Mouse (Mus musculus): ENCODE data around the gene Fam228a. TPM values are rescaled to one million over a fixed set of nuclear protein-coding genes. Genes with fewer than 3 reads are reported as not detected.
"Not testable (repeated sequence)": the region's sequence is repeated elsewhere in the genome, so short reads cannot be mapped to it uniquely, and the experiment has no call there.

Gene Fam228a
- 1 to 10 TPM; 1.7 to 1.9 TPM for total RNA-seq (2021)
- long read RNA-seq, experiment 1, partial matches to known transcripts, result 0 of 1 reads
- long read RNA-seq, experiment 1, other reads (novel, unspliced or antisense), result 1 of 1 reads
- long read RNA-seq, experiment 2, result 0 reads

- DNase-seq (ENCODE audit: low spot score in 2 of 2), result no peak
Measured at GRCm38 (mm10) chr12:4738031-4738576, at the start of gene Fam228a. Gene Fam228a (minus strand): TSS chr12:4738430.

- no peak for DNase-seq (ENCODE audit: low spot score in 2 of 2)
Measured at GRCm38 (mm10) chr12:4784466-4784865, 46.2 kb upstream of the Fam228a start.

GRCm38 (mm10) chr12:4783598-4783997 lies 45.4 kb upstream of the Fam228a start:
- DNase-seq (ENCODE audit: low spot score in 2 of 2), result no peak

GRCm38 (mm10) chr12:4781725-4782404 lies 43.6 kb upstream of the Fam228a start:
- DNase-seq (ENCODE audit: low spot score in 2 of 2), result not testable (repeated sequence)

- DNase-seq (ENCODE audit: low spot score in 2 of 2), result no peak
Measured at GRCm38 (mm10) chr12:4781270-4781669, 43.0 kb upstream of the Fam228a start.

- DNase-seq (ENCODE audit: low spot score in 2 of 2), result no peak
Measured at GRCm38 (mm10) chr12:4780245-4780644, 42.0 kb upstream of the Fam228a start.

GRCm38 (mm10) chr12:4777734-4778133 lies 39.5 kb upstream of the Fam228a start:
- no peak for DNase-seq (ENCODE audit: low spot score in 2 of 2)

- DNase-seq (ENCODE audit: low spot score in 2 of 2), result no peak
Measured at GRCm38 (mm10) chr12:4775588-4775949, 37.3 kb upstream of the Fam228a start.

- no peak for DNase-seq (ENCODE audit: low spot score in 2 of 2)
Measured at GRCm38 (mm10) chr12:4774895-4775587, 36.8 kb upstream of the Fam228a start.

GRCm38 (mm10) chr12:4769333-4769723 lies 31.1 kb upstream of the Fam228a start:
- DNase-seq (ENCODE audit: low spot score in 2 of 2), result no peak

- peak; percentile 97 to 98 for DNase-seq (ENCODE audit: low spot score in 2 of 2)
Measured at GRCm38 (mm10) chr12:4768492-4769332, 30.5 kb upstream of the Fam228a start, which contains the start of the genes Pfn4 and Fam228b. Gene Pfn4 (plus strand): TSS chr12:4769022. Gene Fam228b (minus strand): TSS chr12:4769267.

GRCm38 (mm10) chr12:4757060-4757459 lies 18.8 kb upstream of the Fam228a start:
- no peak for DNase-seq (ENCODE audit: low spot score in 2 of 2)

GRCm38 (mm10) chr12:4754451-4754850 lies 16.2 kb upstream of the Fam228a start:
- DNase-seq (ENCODE audit: low spot score in 2 of 2), result not testable (repeated sequence)

- no peak for DNase-seq (ENCODE audit: low spot score in 2 of 2)
Measured at GRCm38 (mm10) chr12:4744486-4744885, 6.3 kb upstream of the Fam228a start.

- no peak for DNase-seq (ENCODE audit: low spot score in 2 of 2)
Measured at GRCm38 (mm10) chr12:4742183-4742582, 4.0 kb upstream of the Fam228a start.

- no peak for DNase-seq (ENCODE audit: low spot score in 2 of 2)
Measured at GRCm38 (mm10) chr12:4740823-4741222, 2.6 kb upstream of the Fam228a start.

GRCm38 (mm10) chr12:4732332-4732731 lies 5.9 kb downstream of the Fam228a start:
- no peak for DNase-seq (ENCODE audit: low spot score in 2 of 2)

GRCm38 (mm10) chr12:4731629-4732028 lies 6.6 kb downstream of the Fam228a start:
- DNase-seq (ENCODE audit: low spot score in 2 of 2), result no peak

- DNase-seq (ENCODE audit: low spot score in 2 of 2), result no peak
Measured at GRCm38 (mm10) chr12:4729165-4729564, 9.1 kb downstream of the Fam228a start.

GRCm38 (mm10) chr12:4719762-4720754 lies 18.2 kb downstream of the Fam228a start:
- DNase-seq (ENCODE audit: low spot score in 2 of 2), result no peak

Data from left cerebral cortex, adult 18-20 months (tissue).